Mouse (Mus musculus) forebrain, embryonic 14.5 days (tissue): ENCODE data around the gene Qrich2. TPM values are rescaled to one million over a fixed set of nuclear protein-coding genes. Genes with fewer than 3 reads are reported as not detected.

Source experiments
- ATAC-seq: fragments of 200-750 bp; cut with Nextera tagmentation; 2 replicates; pipeline ENCODE4 v1.8.0; 2017; ENCODE audit warnings: mild to moderate bottlenecking, moderate library complexity
- DNase-seq: peaks from one replicate; pipeline ENCODE4 v3.0.0-alpha.2; 2015; ENCODE audit warnings: low spot score
- H3K27ac ChIP-seq: fragments of 300-500 bp; sonication (generic); 2 replicates; pipeline ENCODE4 v1.5.1; 2014; ENCODE audit warnings: low read depth, mild to moderate bottlenecking, control low read depth, low read length, moderate library complexity
- H3K27me3 ChIP-seq: fragments of 300-500 bp; sonication (generic); replicated peaks from 2 replicates; pipeline ENCODE4 v1.6.1; 2014; ENCODE audit warnings: low read length, control low read depth, mixed read lengths; ENCODE audit not compliant: control insufficient read depth, insufficient read depth
- H3K36me3 ChIP-seq: fragments of 300-500 bp; sonication (generic); 2 replicates; pipeline ENCODE4 v1.6.1; 2014; ENCODE audit warnings: low read length, control low read depth; ENCODE audit not compliant: control insufficient read depth, insufficient read depth
- H3K4me1 ChIP-seq: fragments of 300-500 bp; sonication (generic); 2 replicates; pipeline ENCODE4 v1.6.1; 2014; ENCODE audit warnings: antibody characterized with exemption, low read length, control low read depth; ENCODE audit not compliant: control insufficient read depth, insufficient read depth
- H3K4me2 ChIP-seq: fragments of 300-500 bp; sonication (generic); 2 replicates; pipeline ENCODE4 v1.6.1; 2014; ENCODE audit warnings: mild to moderate bottlenecking, control low read depth, low read length
- H3K4me3 ChIP-seq: fragments of 300-500 bp; sonication (generic); 2 replicates; pipeline ENCODE4 v1.5.1; 2014; ENCODE audit warnings: low read depth, low read length, control low read depth
- H3K9ac ChIP-seq: fragments of 300-500 bp; sonication (generic); 2 replicates; pipeline ENCODE4 v1.6.1; 2014; ENCODE audit warnings: mild to moderate bottlenecking, low read length, control low read depth, moderate library complexity
- H3K9me3 ChIP-seq: fragments of 300-500 bp; sonication (generic); replicated peaks from 2 replicates; pipeline ENCODE4 v1.6.1; 2016; ENCODE audit warnings: low read length, control low read depth, mixed read lengths; ENCODE audit not compliant: control insufficient read depth
- WGBS: fragments of 180-500 bp; shearing (Covaris S2); extraction: QIAGEN DNeasy Blood & Tissue Kit; methylation state at CpG from one replicate; pipeline ENCODE4 v1.1.7; 2014; 5-methylcytosine and 5-hydroxymethylcytosine counted together
- polyA plus RNA-seq: library from polyadenylated mRNA; unstranded; fragments of >200 nt; fragmentation: Nextera tagmentation; extraction: Ambion mirVana; gene quantifications from 2 replicates; pipeline ENCODE4 v1.2.1, GENCODE M21; 2014

The Qrich2 gene
- polyA plus RNA-seq, 1 experiment from 2014 or later = not detected

DNA sequence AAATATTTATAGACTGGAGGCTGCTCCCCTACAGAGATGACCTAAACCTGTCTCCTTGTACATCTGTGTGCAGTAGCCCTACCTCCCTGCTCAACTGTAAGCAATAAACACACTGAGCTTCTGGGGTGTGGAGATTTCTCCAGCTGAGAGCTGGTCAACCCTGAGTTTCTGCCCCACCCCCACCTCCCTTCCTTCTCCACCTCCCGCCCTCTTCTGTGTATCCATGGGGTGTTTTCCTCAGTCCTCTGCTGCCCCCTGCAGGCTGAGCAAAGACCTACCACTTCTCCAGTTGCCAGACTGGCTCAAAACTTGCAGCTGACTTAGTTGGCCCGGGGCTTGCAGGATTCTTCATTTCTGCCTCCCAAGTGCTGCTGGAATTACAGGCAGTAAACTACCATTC lies 2.2 kb downstream of the Qrich2 start:
- Histone ChIP-seq H3K4me2 (no peak overlapping the region), H3K4me3 (no peak overlapping the region), H3K4me1 (no peaks in the 10 kb centered on the region), H3K36me3 (no peaks in the 10 kb centered on the region), H3K9ac (no peak overlapping the region), H3K27ac (no peak overlapping the region), H3K9me3 (no peaks in the 10 kb centered on the region), H3K27me3 (no peaks in the 10 kb centered on the region)
- peak; percentile 62 for ATAC-seq
- DNase-seq = peak; percentile 83
- 8% methylated on average over 2 of the region's 2 CpGs for WGBS

DNA sequence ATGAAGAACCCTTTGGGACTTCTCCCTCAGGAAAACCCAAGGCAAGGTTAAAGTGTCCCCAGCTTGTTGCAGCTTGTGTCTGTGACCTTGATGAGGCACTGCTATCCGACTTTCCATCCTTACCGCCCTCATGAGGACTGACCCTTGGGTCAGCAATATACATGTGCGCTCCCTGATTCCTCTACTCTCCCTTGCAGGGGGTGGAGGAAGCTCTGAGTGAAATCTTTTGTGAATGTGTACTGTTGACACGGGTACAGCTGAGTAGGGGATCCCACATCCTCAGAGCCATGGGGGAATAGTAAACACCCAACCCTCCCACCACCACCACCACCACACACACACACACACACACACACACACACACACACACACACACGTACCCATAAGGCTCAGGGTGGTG lies 2.7 kb downstream of the Qrich2 start:
- Histone ChIP-seq H3K9ac (no peak overlapping the region), H3K36me3 (no peaks in the 10 kb centered on the region), H3K4me3 (no peak overlapping the region), H3K27ac (no peak overlapping the region), H3K9me3 (no peaks in the 10 kb centered on the region), H3K4me1 (no peaks in the 10 kb centered on the region), H3K4me2 (no peak overlapping the region), H3K27me3 (no peaks in the 10 kb centered on the region)
- no peak for DNase-seq
- no peak for ATAC-seq
- WGBS = 69% methylated on average over 5 of the region's 5 CpGs

DNA sequence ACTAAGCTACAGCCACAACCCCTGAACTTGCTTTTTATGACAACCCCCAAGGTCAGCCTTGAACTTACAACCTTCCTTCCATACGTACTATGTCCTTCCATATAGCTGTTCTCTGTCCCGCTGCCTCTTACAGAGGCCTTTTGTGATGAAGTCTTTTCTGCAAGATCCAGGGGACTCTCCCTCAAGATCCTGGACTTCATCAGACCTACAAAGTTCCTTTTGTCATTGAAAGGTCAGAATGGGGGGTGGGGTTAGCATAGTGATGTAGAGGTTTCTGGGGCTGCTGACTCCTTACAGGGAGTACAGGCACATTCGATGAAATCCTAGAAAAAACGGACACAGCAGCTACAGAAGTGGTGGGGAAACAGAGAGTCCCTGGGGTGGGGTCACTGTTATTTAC lies 6.3 kb downstream of the Qrich2 start:
- Histone ChIP-seq H3K27ac (no peak overlapping the region), H3K9me3 (no peaks in the 10 kb centered on the region), H3K27me3 (no peaks in the 10 kb centered on the region), H3K4me3 (no peak overlapping the region), H3K4me2 (no peak overlapping the region), H3K9ac (no peak overlapping the region), H3K36me3 (no peaks in the 10 kb centered on the region), H3K4me1 (no peaks in the 10 kb centered on the region)
- ATAC-seq (no peak), DNase-seq (no peak)
- WGBS = 53% methylated on average over 4 of the region's 4 CpGs

- ATAC-seq (no peak), DNase-seq (no peak)
- H3K4me1 ChIP-seq = no peaks in the 10 kb centered on the region
- H3K4me2 ChIP-seq = no peak overlapping the region
- H3K27ac ChIP-seq = no peak overlapping the region
- no peaks in the 10 kb centered on the region for H3K9me3 ChIP-seq
- no peaks in the 10 kb centered on the region for H3K27me3 ChIP-seq
- no peak overlapping the region for H3K4me3 ChIP-seq
- WGBS = 83% methylated on average over 8 of the region's 8 CpGs
- H3K36me3 ChIP-seq = no peaks in the 10 kb centered on the region
- H3K9ac ChIP-seq = no peak overlapping the region
Measured at GRCm38 (mm10) chr11:116456234-116456633, 9.8 kb downstream of the Qrich2 start.

DNA sequence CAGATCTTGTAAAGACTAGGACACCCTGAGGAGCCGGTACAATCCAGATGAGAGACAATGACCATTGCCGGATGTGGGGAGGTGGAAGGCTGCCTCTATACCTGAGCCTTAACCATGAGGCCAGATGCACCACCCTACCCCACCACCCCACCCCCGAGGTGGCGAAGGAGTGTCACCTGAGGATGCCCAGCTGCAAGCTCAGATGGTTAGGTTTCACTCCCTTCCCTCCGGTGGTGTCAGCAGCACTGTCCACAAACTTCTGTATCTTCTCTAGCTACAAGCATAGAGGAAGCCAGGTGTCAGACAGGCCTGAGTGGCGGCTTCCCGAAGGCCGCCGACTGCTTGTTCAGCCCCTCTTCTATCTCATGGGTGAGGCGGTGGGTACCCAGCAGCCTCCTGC lies 12.2 kb downstream of the Qrich2 start:
- DNase-seq (no peak), ATAC-seq (no peak)
- Histone ChIP-seq H3K27ac (no peak overlapping the region), H3K4me1 (no peaks in the 10 kb centered on the region), H3K27me3 (no peaks in the 10 kb centered on the region), H3K9ac (no peak overlapping the region), H3K4me2 (no peak overlapping the region), H3K9me3 (no peaks in the 10 kb centered on the region), H3K4me3 (no peak overlapping the region), H3K36me3 (no peaks in the 10 kb centered on the region)
- WGBS = 91% methylated on average over 10 of the region's 10 CpGs

GRCm38 (mm10) chr11:116449341-116449740 lies 16.7 kb downstream of the Qrich2 start:
- DNase-seq = no peak
- no peaks in the 10 kb centered on the region for H3K9me3 ChIP-seq
- ATAC-seq = no peak
- H3K4me3 ChIP-seq = no peak overlapping the region
- H3K9ac ChIP-seq = no peak overlapping the region
- no peaks in the 10 kb centered on the region for H3K36me3 ChIP-seq
- H3K4me1 ChIP-seq = no peaks in the 10 kb centered on the region
- no peak overlapping the region for H3K4me2 ChIP-seq
- no peak overlapping the region for H3K27ac ChIP-seq
- WGBS = 99% methylated on average over 3 of the region's 3 CpGs
- peaks cover 10% of the 10 kb centered on the region for H3K27me3 ChIP-seq

- WGBS = 64% methylated on average over 5 of the region's 5 CpGs
- H3K36me3 ChIP-seq = no peaks in the 10 kb centered on the region
- DNase-seq (no peak), ATAC-seq (no peak)
- H3K9ac ChIP-seq = no peak overlapping the region
- peaks cover 10% of the 10 kb centered on the region for H3K27me3 ChIP-seq
- no peaks in the 10 kb centered on the region for H3K9me3 ChIP-seq
- H3K4me3 ChIP-seq = no peak overlapping the region
- H3K4me2 ChIP-seq = no peak overlapping the region
- no peaks in the 10 kb centered on the region for H3K4me1 ChIP-seq
- H3K27ac ChIP-seq = no peak overlapping the region
Measured at GRCm38 (mm10) chr11:116447822-116448221, 18.2 kb downstream of the Qrich2 start.

DNA sequence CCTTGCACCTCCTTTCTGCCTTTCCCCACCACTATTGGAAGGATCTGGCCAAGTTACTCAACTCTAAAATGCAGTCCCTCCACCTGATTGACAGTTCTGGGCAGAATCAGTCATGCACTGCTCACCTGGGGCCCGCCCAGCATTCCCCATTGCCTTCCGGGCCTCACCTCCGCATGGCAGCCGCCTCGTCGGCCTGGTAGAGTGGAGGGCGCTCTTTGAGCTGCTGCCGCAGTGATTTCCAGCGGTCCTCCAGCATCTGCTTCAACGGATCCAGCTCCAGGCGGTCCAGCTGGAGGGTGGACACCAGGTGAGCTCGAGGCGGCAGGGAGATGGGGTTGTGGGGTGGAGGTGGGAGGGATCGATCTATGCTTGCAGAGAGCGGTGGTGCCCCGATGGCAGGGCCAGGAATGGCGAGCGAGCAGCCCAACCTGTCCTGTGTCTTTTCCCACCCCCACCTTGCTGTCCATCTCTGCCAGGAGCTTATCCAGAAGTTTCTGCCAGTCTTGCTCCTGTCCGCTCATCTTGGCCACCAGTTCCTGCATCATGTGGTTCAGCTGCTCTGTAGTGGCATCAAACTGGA lies 19.6 kb downstream of the Qrich2 start:
- no peak for DNase-seq
- H3K27ac ChIP-seq = no peak overlapping the region
- H3K4me2 ChIP-seq = no peak overlapping the region
- H3K9ac ChIP-seq = no peak overlapping the region; the same call in 1 of the 2 replicates
- H3K4me3 ChIP-seq = no peak overlapping the region
- peak; percentile 18; the same call in 1 of the 2 replicates for ATAC-seq
- H3K4me1 ChIP-seq = no peaks in the 10 kb centered on the region
- 14% methylated on average over 19 of the region's 19 CpGs for WGBS
- no peaks in the 10 kb centered on the region for H3K9me3 ChIP-seq
- H3K27me3 ChIP-seq = peaks cover 10% of the 10 kb centered on the region
- H3K36me3 ChIP-seq = no peaks in the 10 kb centered on the region

DNA sequence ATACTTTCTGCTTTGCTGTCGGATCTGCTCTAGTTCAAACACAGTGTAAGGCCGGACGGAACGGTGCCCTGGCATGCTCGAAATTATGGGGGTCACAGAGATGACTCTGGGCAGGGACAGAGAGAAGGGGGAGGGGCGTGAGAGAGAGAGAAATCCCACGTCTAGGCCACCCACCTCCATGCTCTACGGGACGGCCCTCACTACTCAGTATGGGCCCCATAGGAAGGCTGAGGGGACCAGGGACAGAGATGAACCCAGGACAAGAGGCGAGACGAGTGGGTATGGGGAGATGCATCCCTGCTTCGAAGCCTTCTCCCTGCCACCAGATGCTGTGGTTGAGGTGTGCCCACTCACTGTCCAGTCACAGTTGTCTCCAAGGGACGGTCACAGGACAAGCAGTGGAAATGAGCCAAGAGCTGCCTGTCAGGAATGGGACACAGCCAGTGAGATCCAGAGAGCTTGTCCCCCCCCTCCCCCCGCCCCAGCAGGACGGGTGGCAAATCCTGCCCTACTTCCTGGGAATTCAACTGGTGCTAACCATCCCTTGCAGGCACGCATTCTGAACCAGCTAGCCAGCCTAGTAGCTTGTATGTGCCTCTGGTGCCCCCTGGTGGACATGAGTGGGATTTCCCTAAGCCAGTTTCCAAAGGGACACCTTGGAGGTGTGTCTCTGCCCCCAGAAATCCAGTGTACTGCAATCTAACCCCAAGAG lies 20.3 kb downstream of the Qrich2 start:
- H3K9ac ChIP-seq = no peak overlapping the region
- ATAC-seq = peak; percentile 72; the same call in 1 of the 2 replicates
- H3K9me3 ChIP-seq = no peaks in the 10 kb centered on the region
- H3K4me2 ChIP-seq = no peak overlapping the region
- H3K4me1 ChIP-seq = no peaks in the 10 kb centered on the region
- no peaks in the 10 kb centered on the region for H3K36me3 ChIP-seq
- H3K27me3 ChIP-seq = peaks cover 10% of the 10 kb centered on the region
- peak; percentile 95 for DNase-seq
- 39% methylated on average over 16 of the region's 16 CpGs for WGBS
- no peak overlapping the region for H3K27ac ChIP-seq
- no peak overlapping the region for H3K4me3 ChIP-seq
